Mouse (Mus musculus): Measurements from ENCODE around the gene Aak1.
"Not testable (repeated sequence)": the region's sequence is repeated elsewhere in the genome, so short reads cannot be mapped to it uniquely, and the experiment has no call there.

Aak1 gene

GRCm38 (mm10) chr6:86841949-86842348, 7.4 kb upstream of the Aak1 start:
- DNase-seq (ENCODE audit: low read depth, low spot score), result no peak

- DNase-seq (ENCODE audit: low read depth, low spot score), result no peak
Measured at GRCm38 (mm10) chr6:86843636-86844035, 5.7 kb upstream of the Aak1 start.

DNA sequence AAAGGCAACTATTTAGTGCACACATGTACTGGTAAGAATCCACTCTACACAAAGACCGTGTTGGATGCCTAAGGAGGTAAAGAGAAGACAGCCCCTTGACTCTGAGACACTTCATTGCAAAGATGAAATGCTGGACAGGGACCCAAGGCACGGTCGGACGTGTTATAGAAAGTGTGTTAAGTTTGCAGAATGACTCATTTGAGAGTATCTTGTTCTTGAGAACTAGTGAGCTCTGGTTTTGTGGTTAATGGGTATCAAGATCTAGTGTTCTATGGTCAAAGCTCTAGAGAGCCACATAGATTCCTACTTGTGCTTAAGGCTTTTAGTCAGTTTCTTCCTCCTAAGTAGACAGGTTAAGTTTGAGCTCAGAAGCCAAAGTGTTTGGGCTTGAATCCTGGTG, 2.9 kb upstream of the Aak1 start:
- DNase-seq (ENCODE audit: low read depth, low spot score), result no peak

DNA sequence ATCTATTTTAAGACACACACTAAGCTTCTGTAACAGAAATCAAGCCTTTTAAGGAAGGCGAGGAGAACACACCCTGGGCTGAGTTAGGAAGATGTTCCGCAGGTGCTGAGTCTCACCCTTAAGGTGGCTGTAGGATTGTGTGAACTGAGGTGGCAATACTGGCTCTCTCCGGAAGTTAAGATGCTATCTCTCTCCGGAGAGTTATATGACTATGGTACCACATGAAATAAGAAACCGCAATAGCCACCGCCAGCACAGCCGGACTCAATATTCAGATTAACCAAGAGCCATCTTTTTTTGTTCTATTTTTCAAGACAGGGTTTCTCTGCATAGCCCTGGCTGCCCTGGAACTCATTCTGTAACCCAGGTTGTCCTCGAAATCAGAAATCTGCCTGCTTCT, 1.5 kb upstream of the Aak1 start:
- DNase-seq (ENCODE audit: low read depth, low spot score), result no peak

- no peak for DNase-seq (ENCODE audit: low read depth, low spot score)
Measured at GRCm38 (mm10) chr6:86848580-86848914, 770 bp upstream of the Aak1 start.

DNA sequence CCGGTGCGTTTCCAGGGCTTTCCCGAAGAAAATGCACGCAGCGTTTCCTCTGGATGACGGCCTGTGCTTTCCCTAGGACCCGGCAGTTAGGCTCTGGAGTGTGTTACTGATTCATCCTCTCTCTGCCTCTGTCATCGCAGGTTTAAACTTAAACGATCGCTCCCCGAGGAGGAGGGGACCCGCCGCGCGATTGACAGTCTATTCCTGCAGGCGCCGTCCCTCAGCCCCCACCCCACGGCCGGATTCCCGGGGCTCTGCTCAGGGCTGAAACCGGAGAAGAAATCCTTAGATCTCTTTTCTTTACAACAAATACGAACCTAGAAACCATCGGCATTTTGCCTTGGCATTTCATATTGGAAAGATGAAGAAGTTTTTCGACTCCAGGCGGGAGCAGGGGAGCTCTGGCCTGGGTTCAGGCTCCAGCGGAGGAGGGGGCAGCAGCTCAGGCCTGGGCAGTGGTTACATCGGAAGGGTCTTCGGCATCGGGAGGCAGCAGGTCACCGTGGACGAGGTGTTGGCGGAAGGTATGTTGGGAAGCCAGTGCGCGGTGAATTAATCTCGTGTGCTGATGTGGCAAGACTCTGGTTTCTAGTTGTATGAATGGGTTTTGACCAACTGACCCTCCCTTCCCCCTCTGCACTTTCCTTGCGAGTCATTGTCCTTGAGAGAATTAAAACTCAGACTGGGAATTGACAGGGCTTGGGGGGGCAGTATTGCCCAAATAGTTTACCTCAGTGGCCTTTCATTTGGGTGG, 552 bp downstream of the Aak1 start:
- DNase-seq (ENCODE audit: low read depth, low spot score), result no peak

GRCm38 (mm10) chr6:86850588-86850987, 1.3 kb downstream of the Aak1 start:
- no peak for DNase-seq (ENCODE audit: low read depth, low spot score)

DNA sequence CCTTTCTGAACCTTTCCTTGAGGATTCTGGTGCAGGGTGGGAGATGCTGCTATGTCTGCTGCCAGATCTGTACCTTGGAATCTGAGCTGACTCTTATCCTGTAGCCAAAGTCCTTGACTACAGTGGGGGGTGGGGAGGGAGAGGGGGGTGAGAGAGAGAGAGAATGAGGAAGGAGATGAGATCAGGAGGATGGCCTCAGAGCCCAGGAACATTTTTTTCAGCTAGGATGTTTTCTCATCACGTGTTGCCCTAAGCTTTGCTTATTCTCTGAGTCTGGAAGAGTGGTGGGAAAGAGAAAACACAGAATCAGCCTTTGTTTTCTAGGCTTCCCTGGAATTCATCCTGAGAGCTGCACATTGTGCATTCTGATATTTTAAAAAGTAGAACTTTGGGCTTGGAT, 2.2 kb downstream of the Aak1 start:
- DNase-seq (ENCODE audit: low read depth, low spot score), result no peak

DNA sequence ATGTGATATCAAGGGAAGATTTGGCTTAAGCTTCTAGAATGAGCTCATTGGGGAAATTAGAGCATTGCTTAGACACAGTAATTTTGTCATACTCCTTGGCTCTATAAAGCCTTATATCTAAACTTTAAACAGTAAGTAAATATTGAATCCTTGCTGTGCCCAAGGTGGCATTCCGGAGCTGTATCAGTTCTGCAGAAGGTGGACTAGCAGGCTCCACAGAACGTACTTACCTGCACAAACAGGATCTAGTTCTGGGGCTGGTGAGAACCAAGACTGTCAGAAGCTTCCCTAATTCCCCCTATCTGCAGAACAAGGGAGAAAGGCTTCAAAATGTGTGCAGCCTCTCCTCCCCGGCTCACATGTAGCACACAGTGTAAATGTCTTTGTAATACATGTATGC, 4.6 kb downstream of the Aak1 start:
- no peak for DNase-seq (ENCODE audit: low read depth, low spot score)

DNA sequence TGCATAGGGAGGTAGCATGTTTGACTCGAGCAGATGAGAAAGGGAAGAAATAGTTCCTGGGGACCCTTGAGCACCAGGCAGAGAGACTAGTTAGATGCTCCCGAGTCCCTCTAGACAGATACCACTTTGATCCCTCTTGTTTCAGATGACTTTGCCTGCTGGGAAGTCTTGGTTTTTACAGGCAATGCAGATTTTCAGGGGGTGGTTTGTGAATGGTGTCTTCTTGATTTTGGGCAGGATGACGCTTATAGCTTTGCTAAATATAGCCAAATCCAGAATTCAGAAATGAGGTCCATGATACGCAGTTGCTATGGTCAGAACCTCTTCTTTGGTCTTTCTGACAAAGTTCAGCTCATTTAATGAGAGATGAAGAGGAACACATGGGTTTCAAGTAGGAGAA, 5.6 kb downstream of the Aak1 start:
- DNase-seq (ENCODE audit: low read depth, low spot score), result no peak

- DNase-seq (ENCODE audit: low read depth, low spot score), result no peak
Measured at GRCm38 (mm10) chr6:86858606-86859005, 9.3 kb downstream of the Aak1 start.

DNA sequence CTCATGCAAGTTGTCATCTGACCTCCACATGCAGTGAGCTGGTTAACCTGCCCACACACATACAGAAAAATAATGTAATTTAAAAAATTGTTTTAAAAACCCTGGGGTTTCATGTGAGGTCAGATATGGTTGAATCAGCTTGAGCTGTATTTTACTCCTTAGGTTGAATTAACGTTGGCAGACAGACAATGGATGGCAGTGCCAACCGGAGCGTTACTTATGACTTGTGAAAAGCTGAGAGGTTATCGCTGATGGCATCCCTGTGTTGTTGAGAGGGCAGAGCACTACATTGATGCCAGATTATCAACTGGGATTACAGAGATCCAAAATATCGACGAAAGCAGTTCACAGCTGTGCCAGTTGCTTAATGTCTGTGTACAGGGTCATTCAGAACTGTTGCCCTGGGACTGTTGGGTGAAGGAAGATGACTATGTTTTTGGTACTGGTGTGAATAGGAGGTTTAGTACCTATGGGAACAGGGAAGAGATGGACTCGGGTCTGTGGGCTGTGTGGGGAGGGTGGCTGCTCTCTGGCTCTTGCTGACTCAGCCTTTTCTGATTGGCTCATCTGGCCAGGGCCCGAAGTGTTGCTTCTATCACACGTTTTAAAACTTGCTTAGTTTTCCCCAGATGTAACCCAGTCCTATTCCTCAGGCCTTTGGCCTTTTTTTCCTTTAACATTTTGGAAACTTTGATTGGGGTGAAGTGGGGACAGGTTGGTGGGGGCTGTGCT, 11.6 kb downstream of the Aak1 start:
- DNase-seq (ENCODE audit: low read depth, low spot score), result no peak

DNA sequence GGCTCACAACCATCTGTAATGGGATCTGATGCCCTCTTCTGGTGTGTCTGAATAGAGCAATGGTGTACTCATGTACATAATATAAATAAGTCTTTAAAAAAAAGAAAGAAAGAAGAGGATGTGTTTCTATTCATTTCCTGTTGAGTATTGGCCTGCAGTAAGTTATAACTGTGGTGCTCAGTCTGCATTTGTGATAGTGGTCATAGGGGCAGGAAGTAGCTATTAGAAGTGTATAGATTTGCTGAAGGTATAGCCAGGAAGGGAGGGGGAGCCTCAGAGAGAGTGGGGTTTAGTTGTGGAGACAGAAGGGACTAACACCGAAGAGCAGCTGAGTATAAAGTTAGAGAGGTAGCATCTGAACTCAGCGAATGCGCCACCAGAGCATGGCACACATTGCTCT, 15.0 kb downstream of the Aak1 start:
- no peak for DNase-seq (ENCODE audit: low read depth, low spot score)

DNA sequence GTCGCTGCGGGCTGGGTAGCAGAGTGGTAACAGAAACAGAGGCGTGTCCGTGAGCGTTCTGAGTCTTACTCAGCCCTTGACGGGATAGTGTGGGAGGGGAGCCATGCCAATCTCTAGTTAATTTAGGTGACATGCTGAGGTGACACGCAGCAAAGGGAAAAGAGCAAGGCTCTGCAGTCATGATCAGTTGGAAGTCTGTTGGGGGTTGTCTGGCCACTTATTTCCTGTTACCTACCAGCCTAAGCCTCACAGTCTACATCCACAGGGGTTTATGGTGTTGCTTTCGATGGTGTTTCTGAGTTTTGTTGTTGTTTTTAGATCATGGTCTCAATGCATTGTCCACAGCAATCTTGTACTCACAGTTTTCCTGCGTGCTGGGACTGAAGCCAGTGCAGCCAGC, 21.0 kb downstream of the Aak1 start:
- DNase-seq (ENCODE audit: low read depth, low spot score), result no peak

DNA sequence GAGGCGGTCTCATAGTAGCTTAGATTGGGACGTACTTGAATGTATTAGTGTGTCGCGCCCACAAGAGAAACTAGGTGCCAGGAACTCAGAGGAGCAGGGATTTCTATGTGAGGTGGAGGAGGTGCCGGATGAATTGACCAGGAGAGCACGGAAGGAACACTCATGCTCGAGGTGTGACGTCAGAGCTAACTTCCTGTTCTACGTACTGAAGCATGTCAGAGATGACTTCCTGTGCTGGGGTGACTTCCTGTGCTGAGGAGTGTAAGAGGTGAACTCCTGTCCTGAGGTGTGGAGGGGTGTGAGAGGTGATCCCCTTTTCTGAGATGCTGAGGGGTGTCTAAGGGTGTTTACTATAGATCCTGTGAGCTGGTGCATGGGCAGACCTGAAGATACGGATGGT, 22.5 kb downstream of the Aak1 start:
- no peak for DNase-seq (ENCODE audit: low read depth, low spot score)

GRCm38 (mm10) chr6:86874711-86875375, 25.5 kb downstream of the Aak1 start:
- no peak for DNase-seq (ENCODE audit: low read depth, low spot score)

DNA sequence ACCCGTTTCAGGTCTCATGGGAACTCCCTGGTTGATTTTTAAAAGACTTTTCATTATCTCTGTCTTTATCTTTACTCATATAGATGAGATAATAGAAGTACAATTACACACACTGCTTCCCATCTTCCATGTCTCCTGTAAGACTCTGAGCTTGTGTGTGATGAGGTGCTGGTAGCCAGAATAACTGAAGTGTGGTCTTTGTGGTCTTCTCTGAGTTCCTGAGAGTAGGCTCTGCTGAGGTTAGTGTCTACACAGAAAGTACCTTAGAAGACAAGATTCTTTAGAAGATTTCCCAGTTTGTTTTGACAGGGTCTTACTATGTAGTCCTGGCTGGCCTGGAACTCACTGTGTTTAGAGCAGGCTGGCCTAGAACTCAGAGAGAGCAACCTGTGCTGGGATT, 27.1 kb downstream of the Aak1 start:
- DNase-seq (ENCODE audit: low read depth, low spot score), result no peak

DNA sequence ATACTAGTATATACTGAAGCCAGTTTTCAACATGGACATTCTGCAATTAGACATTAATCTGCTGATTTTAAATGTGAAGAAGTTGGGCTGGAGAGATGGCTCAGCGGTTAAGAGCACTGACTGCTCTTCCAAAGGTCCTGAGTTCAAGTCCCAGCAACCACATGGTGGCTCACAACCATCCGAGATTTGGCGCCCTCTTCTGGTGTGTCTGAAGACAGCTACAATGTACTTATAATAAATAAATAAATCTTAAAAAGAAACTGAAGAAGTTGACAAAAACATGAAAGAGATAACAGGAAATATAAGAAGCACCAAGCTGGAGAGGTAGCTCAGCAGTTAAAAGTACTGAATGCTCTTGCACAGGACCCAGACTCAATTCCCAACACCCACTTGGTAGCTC, 29.3 kb downstream of the Aak1 start:
- DNase-seq (ENCODE audit: low read depth, low spot score), result not testable (repeated sequence)

GRCm38 (mm10) chr6:86879314-86879713, 30.0 kb downstream of the Aak1 start:
- peak; percentile 14 for DNase-seq (ENCODE audit: low read depth, low spot score)

- no peak for DNase-seq (ENCODE audit: low read depth, low spot score)
Measured at GRCm38 (mm10) chr6:86884230-86884629, 34.9 kb downstream of the Aak1 start.

DNA sequence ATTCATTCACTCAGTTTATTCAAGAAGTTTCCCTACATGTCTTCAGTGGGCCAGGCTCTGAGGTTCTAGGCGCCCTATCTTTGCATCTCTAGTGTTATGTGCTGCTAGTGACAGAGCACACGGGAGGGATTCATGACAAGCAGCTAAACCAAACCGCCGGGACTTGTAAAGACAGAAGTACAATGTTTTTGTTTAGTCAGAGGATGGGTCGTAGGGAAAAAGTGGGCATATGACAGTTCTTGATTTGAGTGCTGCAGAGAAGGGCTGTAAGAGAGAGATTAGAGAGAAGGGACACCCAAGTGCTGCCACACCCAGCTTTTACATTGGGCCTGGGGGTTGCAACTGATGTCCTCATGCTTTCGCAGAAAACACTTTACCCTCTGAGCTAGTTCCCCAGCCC, 35.4 kb downstream of the Aak1 start:
- DNase-seq (ENCODE audit: low read depth, low spot score), result no peak

DNA sequence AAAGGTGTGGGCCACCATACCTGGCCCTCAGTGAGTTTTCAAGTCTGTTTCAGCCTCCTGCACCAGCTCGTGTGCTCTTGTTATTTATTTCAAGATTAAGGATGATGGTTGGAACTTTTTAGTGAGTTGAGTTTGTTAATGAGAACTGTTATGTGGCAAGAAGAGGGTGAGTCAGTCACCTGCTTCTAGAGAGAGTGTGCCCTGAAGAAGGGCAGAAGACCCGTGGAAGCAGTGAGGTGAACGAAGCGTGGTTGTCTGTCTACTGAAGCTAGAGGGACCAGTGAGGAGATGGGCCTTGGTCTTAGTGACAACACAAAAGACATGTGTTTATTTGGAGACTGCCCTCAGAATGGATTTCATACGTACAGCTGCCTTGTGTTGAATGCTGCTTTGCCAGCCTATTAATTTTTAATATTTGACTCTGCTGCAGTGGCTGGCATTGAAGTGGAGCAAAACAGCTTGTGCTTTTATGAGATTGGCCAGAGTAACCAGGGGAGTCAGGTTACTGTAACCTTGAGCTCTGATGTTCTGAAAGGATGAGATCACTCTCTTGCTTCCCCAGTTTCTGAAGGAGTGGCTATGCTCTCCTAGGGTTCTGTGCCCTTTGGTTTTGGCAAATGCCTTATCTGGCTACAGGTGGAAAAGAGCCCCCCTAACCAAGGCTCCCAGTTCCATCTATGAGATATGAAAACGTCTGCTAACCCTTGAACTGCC, 36.7 kb downstream of the Aak1 start:
- DNase-seq (ENCODE audit: low read depth, low spot score), result no peak

Data from brain, embryonic 18.5 days (tissue).